Mouse (Mus musculus) gastrocnemius, adult 2 months (tissue): Measurements from ENCODE around the gene Anks1b. TPM values are rescaled to one million over a fixed set of nuclear protein-coding genes. Genes with fewer than 3 reads are reported as not detected.
A peak's percentile ranks its signal among the peaks of the same experiment; 100 is the strongest.

Source experiments
- DNase-seq: peaks from one replicate; pipeline ENCODE4 v3.0.0; 2022
- H3K27ac ChIP-seq: fragments of 200-600 bp; 2 replicates; pipeline ENCODE4 v1.8.1; 2022; ENCODE audit warnings: mild to moderate bottlenecking
- H3K4me3 ChIP-seq: fragments of 200-600 bp; 2 replicates; pipeline ENCODE4 v1.8.1; 2022; ENCODE audit warnings: mild to moderate bottlenecking, moderate library complexity
- CTCF ChIP-seq: fragments of 200-600 bp; IDR thresholded peaks from 2 replicates; pipeline ENCODE4 v1.8.1; 2022; ENCODE audit warnings: antibody characterized with exemption, mild to moderate bottlenecking, moderate library complexity
- intact Hi-C: fragments of 180-260 bp; cut with DNase I; formaldehyde crosslinking; loops from one replicate; pipeline ENCODE4 v1.15.1; 2025
- total RNA-seq, 2 experiments: library from RNA; stranded (reverse); gene quantifications; 2 replicates each; pipeline ENCODE4 v1.2.3; 2021

Anks1b gene
- total RNA-seq, 2 experiments from 2014 or later = 0.20 to 0.22 TPM

DNA sequence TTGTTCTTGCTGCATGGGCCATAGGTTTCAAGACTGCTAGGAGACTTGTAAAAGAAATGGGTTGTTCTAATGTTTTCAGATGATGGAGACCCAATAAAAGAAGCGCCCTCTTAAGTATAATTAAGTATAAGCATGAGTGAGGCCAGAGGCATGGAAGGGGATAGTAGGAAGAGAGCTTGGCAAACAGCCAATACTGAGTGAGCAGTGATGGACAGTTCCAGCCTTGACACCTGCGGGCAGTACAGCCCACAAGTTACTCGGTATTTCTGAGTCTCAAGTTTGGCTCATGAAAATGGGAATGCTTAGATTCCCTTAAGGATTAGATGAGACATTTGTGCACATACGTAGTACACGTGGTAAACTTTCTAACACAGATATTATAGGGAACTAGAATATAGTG lies 1016.3 kb downstream of the Anks1b start:
- intact Hi-C loops = no loop called here
- no peak overlapping the region for H3K27ac ChIP-seq
- DNase-seq = no peak
- TF ChIP-seq CTCF = no peak
- H3K4me3 ChIP-seq = no peak overlapping the region

- Histone ChIP-seq H3K27ac (no peak overlapping the region), H3K4me3 (no peak overlapping the region)
- TF ChIP-seq CTCF = no peak
- intact Hi-C loops = no loop called here
- DNase-seq = no peak
These were observed 1019.4 kb downstream of the Anks1b start for GRCm38 (mm10) chr10:90892728-90893127.

GRCm38 (mm10) chr10:90897894-90898293 lies 1024.6 kb downstream of the Anks1b start:
- H3K27ac ChIP-seq = no peak overlapping the region
- no peak for DNase-seq
- intact Hi-C loops = no loop called here
- TF ChIP-seq CTCF = no peak
- no peak overlapping the region for H3K4me3 ChIP-seq

- H3K4me3 ChIP-seq = no peak overlapping the region
- no peak for TF ChIP-seq CTCF
- no peak overlapping the region for H3K27ac ChIP-seq
- DNase-seq = no peak
- intact Hi-C loops = no loop called here
These were observed 1030.9 kb downstream of the Anks1b start for GRCm38 (mm10) chr10:90904185-90904584.

DNA sequence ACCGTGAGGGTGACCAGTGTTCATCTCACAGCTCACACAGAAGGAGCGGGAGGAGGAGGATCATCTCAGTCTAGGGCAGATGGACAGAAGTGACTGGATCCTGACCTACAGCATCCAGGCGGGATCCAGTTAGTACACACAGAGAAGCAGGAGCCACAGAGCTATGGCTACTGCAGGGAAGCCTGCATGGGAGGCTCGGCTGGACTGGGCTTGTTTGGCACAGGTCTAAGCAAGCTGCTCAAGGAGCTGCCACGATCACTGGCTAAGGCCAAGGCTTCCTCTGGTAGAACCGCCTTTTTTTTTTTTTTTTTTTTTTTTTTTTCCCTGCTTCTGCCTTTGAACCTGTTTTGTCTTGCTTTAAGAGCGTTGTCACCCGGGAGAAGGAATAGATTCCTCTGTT lies 1034.1 kb downstream of the Anks1b start:
- Histone ChIP-seq H3K27ac (no peak overlapping the region), H3K4me3 (no peak overlapping the region)
- intact Hi-C loops = no loop called here
- TF ChIP-seq CTCF = no peak
- DNase-seq = no peak

GRCm38 (mm10) chr10:90923476-90923875 lies 1050.2 kb downstream of the Anks1b start:
- no peak for TF ChIP-seq CTCF
- DNase-seq = no peak
- H3K4me3 ChIP-seq = no peak overlapping the region
- no peak overlapping the region for H3K27ac ChIP-seq
- intact Hi-C loops = no loop called here

- Histone ChIP-seq H3K4me3 (no peak overlapping the region), H3K27ac (no peak overlapping the region)
- no peak for TF ChIP-seq CTCF
- DNase-seq = no peak
- intact Hi-C loops = no loop called here
These were observed 1059.8 kb downstream of the Anks1b start for GRCm38 (mm10) chr10:90933088-90933487.

GRCm38 (mm10) chr10:90934678-90935077 lies 1061.4 kb downstream of the Anks1b start:
- Histone ChIP-seq H3K27ac (no peak overlapping the region), H3K4me3 (no peak overlapping the region)
- intact Hi-C loops = no loop called here
- TF ChIP-seq CTCF = no peak
- no peak for DNase-seq

- no peak overlapping the region for H3K27ac ChIP-seq
- TF ChIP-seq CTCF = no peak
These were observed 1064.6 kb downstream of the Anks1b start for GRCm38 (mm10) chr10:90937721-90938460.

GRCm38 (mm10) chr10:90940521-90941520 lies 1067.5 kb downstream of the Anks1b start:
- intact Hi-C loops = no loop called here
- no peak overlapping the region for H3K27ac ChIP-seq
- DNase-seq = peak; percentile 39
- H3K4me3 ChIP-seq = no peak overlapping the region
- no peak for TF ChIP-seq CTCF

More at GRCm38 (mm10) chr10:90937721-90938460, 1064.6 kb downstream of the Anks1b start:
- H3K4me3 ChIP-seq = no peak overlapping the region
- intact Hi-C loops = no loop called here
- no peak for DNase-seq

- no peak for TF ChIP-seq CTCF
- DNase-seq = peak; percentile 67
These were observed 1068.8 kb downstream of the Anks1b start for GRCm38 (mm10) chr10:90942001-90942700.

GRCm38 (mm10) chr10:90947043-90947442 lies 1073.7 kb downstream of the Anks1b start:
- no peak for DNase-seq
- Histone ChIP-seq H3K4me3 (no peak overlapping the region), H3K27ac (no peak overlapping the region)
- no peak for TF ChIP-seq CTCF
- intact Hi-C loops = no loop called here

More at GRCm38 (mm10) chr10:90942001-90942700, 1068.8 kb downstream of the Anks1b start:
- no peak overlapping the region for H3K4me3 ChIP-seq
- no peak overlapping the region for H3K27ac ChIP-seq
- intact Hi-C loops = no loop called here
